Mouse (Mus musculus) kidney, postnatal 0 days (tissue): ENCODE measurements around the gene Pkp1. TPM values are rescaled to one million over a fixed set of nuclear protein-coding genes. Genes with fewer than 3 reads are reported as not detected.
A peak's percentile ranks its signal among the peaks of the same experiment; 100 is the strongest.

Experiments used
- ATAC-seq: fragments of 200-750 bp; cut with Nextera tagmentation; replicated peaks from 2 replicates; pipeline ENCODE4 v1.8.0; 2017; ENCODE audit warnings: low read depth, moderate number of reproducible peaks, moderate TSS enrichment, moderate library complexity; ENCODE audit not compliant: low FRiP score
- DNase-seq: peaks from one replicate; pipeline ENCODE4 v3.0.0-alpha.2; 2016; ENCODE audit warnings: low spot score
- H3K27ac ChIP-seq: fragments of 300-500 bp; sonication (generic); 2 replicates; pipeline ENCODE4 v1.5.1; 2014; ENCODE audit warnings: mild to moderate bottlenecking
- H3K27me3 ChIP-seq: fragments of 300-500 bp; sonication (generic); 2 replicates; pipeline ENCODE4 v1.6.1; 2014; ENCODE audit warnings: low read length, mixed read lengths; ENCODE audit not compliant: insufficient read depth
- H3K36me3 ChIP-seq: fragments of 300-500 bp; sonication (generic); 2 replicates; pipeline ENCODE4 v1.6.1; 2014; ENCODE audit warnings: low read length, mixed read lengths; ENCODE audit not compliant: insufficient read depth
- H3K4me1 ChIP-seq: fragments of 300-500 bp; sonication (generic); replicated peaks from 2 replicates; pipeline ENCODE4 v1.6.1; 2014; ENCODE audit warnings: antibody characterized with exemption, low read length, mixed read lengths; ENCODE audit not compliant: insufficient read depth
- H3K4me2 ChIP-seq: fragments of 300-500 bp; sonication (generic); 2 replicates; pipeline ENCODE4 v1.6.1; 2014; ENCODE audit warnings: mild to moderate bottlenecking, low read length, moderate library complexity, mixed read lengths
- H3K4me3 ChIP-seq: fragments of 300-500 bp; sonication (generic); replicated peaks from 2 replicates; pipeline ENCODE4 v1.5.1; 2014; ENCODE audit warnings: low read depth, low read length
- H3K9ac ChIP-seq: fragments of 300-500 bp; sonication (generic); 2 replicates; pipeline ENCODE4 v1.6.1; 2014; ENCODE audit warnings: low read depth, low read length
- H3K9me3 ChIP-seq: fragments of 300-500 bp; sonication (generic); replicated peaks from 2 replicates; pipeline ENCODE4 v1.6.1; 2016; ENCODE audit warnings: low read length, inconsistent platforms, mixed read lengths
- CTCF ChIP-seq: IDR thresholded peaks from 2 replicates; pipeline ENCODE4 v1.5.1; 2016; ENCODE audit warnings: antibody characterized with exemption, low read depth, mild to moderate bottlenecking, moderate library complexity
- WGBS: fragments of 180-500 bp; shearing (Covaris S2); extraction: QIAGEN DNeasy Blood & Tissue Kit; methylation state at CpG from one replicate; pipeline ENCODE4 v1.1.7; 2014; 5-methylcytosine and 5-hydroxymethylcytosine counted together
- polyA plus RNA-seq: library from polyadenylated mRNA; unstranded; fragments of >200 nt; fragmentation: Nextera tagmentation; extraction: Ambion mirVana; gene quantifications from 2 replicates; pipeline ENCODE4 v1.2.1, GENCODE M21; 2015

The Pkp1 gene
- polyA plus RNA-seq, 1 experiment from 2014 or later, result 0.22 TPM

GRCm38 (mm10) chr1:135839065-135839464, 79.9 kb downstream of the Pkp1 start:
- Histone ChIP-seq H3K4me3 (no peak overlapping the region), H3K9me3 (no peaks in the 10 kb centered on the region), H3K27me3 (no peaks in the 10 kb centered on the region), H3K9ac (no peak overlapping the region), H3K4me2 (no peak overlapping the region), H3K36me3 (no peaks in the 10 kb centered on the region), H3K27ac (no peak overlapping the region), H3K4me1 (0 out of 2 replicates have a peak, but pooled peaks cover 4% of the 10 kb centered on the region)
- no peak for ATAC-seq
- no peak for DNase-seq
- WGBS, result 86% methylated on average over 6 of the region's 6 CpGs
- no peak for TF ChIP-seq CTCF

GRCm38 (mm10) chr1:135838626-135839025, 80.4 kb downstream of the Pkp1 start:
- Histone ChIP-seq H3K4me3 (no peak overlapping the region), H3K9ac (no peak overlapping the region), H3K27me3 (no peaks in the 10 kb centered on the region), H3K4me2 (no peak overlapping the region), H3K9me3 (no peaks in the 10 kb centered on the region), H3K27ac (no peak overlapping the region), H3K36me3 (no peaks in the 10 kb centered on the region), H3K4me1 (peaks cover 4% of the 10 kb centered on the region; the same call in 1 of the 2 replicates)
- WGBS, result 64% methylated on average over 4 of the region's 4 CpGs
- ATAC-seq, result no peak
- TF ChIP-seq CTCF, result no peak
- DNase-seq, result no peak

- TF ChIP-seq CTCF, result no peak
- Histone ChIP-seq H3K4me2 (no peak within 1 kb of the TSS), H3K9me3 (no peaks in the 10 kb centered on the region), H3K4me1 (peaks cover 4% of the 10 kb centered on the region; the same call in 1 of the 2 replicates), H3K27ac (no peak within 1 kb of the TSS), H3K27me3 (no peaks in the 10 kb centered on the region), H3K9ac (no peak within 1 kb of the TSS), H3K36me3 (0 out of 2 replicates have a peak, but pooled peaks cover 5% of the 10 kb centered on the region), H3K4me3 (no peak within 1 kb of the TSS)
- 43% methylated on average over 9 of the region's 9 CpGs for WGBS
- ATAC-seq (no peak), DNase-seq (peak; percentile 43)
Measured at GRCm38 (mm10) chr1:135835716-135836483, 83.1 kb downstream of the Pkp1 start, which contains the start of gene Tnnt2. Gene Tnnt2, plus strand, starts transcription at chr1:135836354.

GRCm38 (mm10) chr1:135834983-135835382, 84.0 kb downstream of the Pkp1 start:
- H3K36me3 ChIP-seq, result 0 out of 2 replicates have a peak, but pooled peaks cover 5% of the 10 kb centered on the region
- H3K27me3 ChIP-seq, result no peaks in the 10 kb centered on the region
- H3K27ac ChIP-seq, result no peak overlapping the region
- DNase-seq (no peak), ATAC-seq (no peak; the same call in 1 of the 2 replicates)
- no peak for TF ChIP-seq CTCF
- 73% methylated on average over 8 of the region's 8 CpGs for WGBS
- no peak overlapping the region for H3K4me2 ChIP-seq
- H3K9me3 ChIP-seq, result no peaks in the 10 kb centered on the region
- peaks cover 4% of the 10 kb centered on the region; the same call in 1 of the 2 replicates for H3K4me1 ChIP-seq
- no peak overlapping the region for H3K4me3 ChIP-seq
- no peak overlapping the region for H3K9ac ChIP-seq

GRCm38 (mm10) chr1:135834206-135834859, 84.7 kb downstream of the Pkp1 start:
- no peak overlapping the region for H3K4me3 ChIP-seq
- no peak for ATAC-seq
- no peak overlapping the region for H3K9ac ChIP-seq
- no peak overlapping the region for H3K27ac ChIP-seq
- no peaks in the 10 kb centered on the region for H3K9me3 ChIP-seq
- H3K4me2 ChIP-seq, result no peak overlapping the region
- WGBS, result 38% methylated on average over 6 of the region's 6 CpGs
- H3K4me1 ChIP-seq, result peaks cover 4% of the 10 kb centered on the region; the same call in 1 of the 2 replicates
- no peak for DNase-seq
- 0 out of 2 replicates have a peak, but pooled peaks cover 5% of the 10 kb centered on the region for H3K36me3 ChIP-seq
- TF ChIP-seq CTCF, result peak; percentile 25; the same call in 1 of the 2 replicates
- no peaks in the 10 kb centered on the region for H3K27me3 ChIP-seq

GRCm38 (mm10) chr1:135828918-135829317, 90.1 kb downstream of the Pkp1 start:
- H3K9ac ChIP-seq, result no peak overlapping the region
- ATAC-seq (no peak), DNase-seq (peak; percentile 68)
- no peaks in the 10 kb centered on the region for H3K9me3 ChIP-seq
- no peaks in the 10 kb centered on the region; the same call in 1 of the 2 replicates for H3K4me1 ChIP-seq
- WGBS, result 33% methylated on average over 1 of the region's 1 CpGs
- peak; percentile 89 for TF ChIP-seq CTCF
- H3K36me3 ChIP-seq, result 0 out of 2 replicates have a peak, but pooled peaks cover 5% of the 10 kb centered on the region
- H3K4me2 ChIP-seq, result no peak overlapping the region
- no peak overlapping the region for H3K27ac ChIP-seq
- no peaks in the 10 kb centered on the region for H3K27me3 ChIP-seq
- H3K4me3 ChIP-seq, result no peak overlapping the region
